Mouse (Mus musculus): ENCODE results near the gene Mecom. TPM values are rescaled to one million over a fixed set of nuclear protein-coding genes. Genes with fewer than 3 reads are reported as not detected.

The Mecom gene
- polyA plus RNA-seq, 1 experiment: 3.7 TPM

- DNase-seq (ENCODE audit: low read depth): no peak
These were observed 193.7 kb downstream of the Mecom start for GRCm38 (mm10) chr3:30353878-30354727.

- no peak for DNase-seq (ENCODE audit: low read depth)
These were observed 198.5 kb downstream of the Mecom start for GRCm38 (mm10) chr3:30349279-30349678.

- DNase-seq (ENCODE audit: low read depth): no peak
These were observed 203.7 kb downstream of the Mecom start for GRCm38 (mm10) chr3:30344151-30344550.

- DNase-seq (ENCODE audit: low read depth): no peak
These were observed 215.5 kb downstream of the Mecom start for GRCm38 (mm10) chr3:30332337-30332736.

GRCm38 (mm10) chr3:30330476-30330875 is 217.3 kb downstream of the Mecom start:
- no peak for DNase-seq (ENCODE audit: low read depth)

GRCm38 (mm10) chr3:30330021-30330420 is 217.8 kb downstream of the Mecom start:
- no peak for DNase-seq (ENCODE audit: low read depth)

- no peak for DNase-seq (ENCODE audit: low read depth)
These were observed 232.9 kb downstream of the Mecom start for GRCm38 (mm10) chr3:30314955-30315354.

- DNase-seq (ENCODE audit: low read depth): no peak
These were observed 239.7 kb downstream of the Mecom start for GRCm38 (mm10) chr3:30308081-30308480.

GRCm38 (mm10) chr3:30307601-30308000 is 240.2 kb downstream of the Mecom start:
- DNase-seq (ENCODE audit: low read depth): no peak

GRCm38 (mm10) chr3:30306080-30306479 is 241.7 kb downstream of the Mecom start:
- no peak for DNase-seq (ENCODE audit: low read depth)

GRCm38 (mm10) chr3:30299460-30299859 is 248.3 kb downstream of the Mecom start:
- no peak for DNase-seq (ENCODE audit: low read depth)

GRCm38 (mm10) chr3:30294433-30294832 is 253.4 kb downstream of the Mecom start:
- DNase-seq (ENCODE audit: low read depth): no peak

- DNase-seq (ENCODE audit: low read depth): no peak
These were observed 261.3 kb downstream of the Mecom start for GRCm38 (mm10) chr3:30286529-30286928.

GRCm38 (mm10) chr3:30284094-30284493 is 263.7 kb downstream of the Mecom start:
- DNase-seq (ENCODE audit: low read depth): no peak

- DNase-seq (ENCODE audit: low read depth): no peak
These were observed 264.2 kb downstream of the Mecom start for GRCm38 (mm10) chr3:30283562-30283961.

- DNase-seq (ENCODE audit: low read depth): no peak
These were observed 270.2 kb downstream of the Mecom start for GRCm38 (mm10) chr3:30277569-30277968.

- no peak for DNase-seq (ENCODE audit: low read depth)
These were observed 271.7 kb downstream of the Mecom start for GRCm38 (mm10) chr3:30276099-30276498.

GRCm38 (mm10) chr3:30269253-30269652 is 278.6 kb downstream of the Mecom start:
- DNase-seq (ENCODE audit: low read depth): no peak

GRCm38 (mm10) chr3:30260945-30261344 is 286.9 kb downstream of the Mecom start:
- DNase-seq (ENCODE audit: low read depth): no peak

- DNase-seq (ENCODE audit: low read depth): no peak
These were observed 289.4 kb downstream of the Mecom start for GRCm38 (mm10) chr3:30258421-30258820.

GRCm38 (mm10) chr3:30257776-30258175 is 290.0 kb downstream of the Mecom start:
- DNase-seq (ENCODE audit: low read depth): no peak

- no peak for DNase-seq (ENCODE audit: low read depth)
These were observed 290.9 kb downstream of the Mecom start for GRCm38 (mm10) chr3:30256896-30257295.

- no peak for DNase-seq (ENCODE audit: low read depth)
These were observed 292.0 kb downstream of the Mecom start for GRCm38 (mm10) chr3:30255828-30256227.

- DNase-seq (ENCODE audit: low read depth): no peak
These were observed 293.4 kb downstream of the Mecom start for GRCm38 (mm10) chr3:30254451-30254850.

Measured in gonadal fat pad, adult 2 months (tissue).